Mouse (Mus musculus): ENCODE data around the gene Ccdc146.
"Not testable (repeated sequence)": the region's sequence is repeated elsewhere in the genome, so short reads cannot be mapped to it uniquely, and the experiment has no call there.

Ccdc146 gene

GRCm38 (mm10) chr5:21387340-21387739 is 37.1 kb downstream of the Ccdc146 start:
- no peak for DNase-seq (ENCODE audit: low read depth, low spot score)

DNA sequence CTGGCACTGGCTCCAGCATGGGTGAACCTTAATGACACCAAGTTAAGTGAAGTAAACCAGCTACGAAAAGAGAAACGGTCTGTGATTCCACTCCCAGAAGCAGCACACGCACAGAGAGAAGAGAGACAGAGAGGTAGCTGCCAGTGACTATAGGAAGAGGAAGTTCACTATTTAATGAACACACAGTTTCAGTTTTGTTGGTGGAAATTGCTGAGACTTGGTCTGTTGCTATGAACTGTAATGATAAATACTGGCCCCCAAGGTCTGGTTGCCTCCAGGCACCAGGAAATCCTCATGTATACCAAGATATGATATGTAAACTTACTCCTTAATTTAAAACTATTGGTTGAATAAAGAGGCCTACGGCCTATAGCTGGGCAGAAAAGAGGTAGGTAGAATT is 38.0 kb downstream of the Ccdc146 start:
- DNase-seq (ENCODE audit: low read depth, low spot score), result no peak

GRCm38 (mm10) chr5:21384976-21385375 is 39.5 kb downstream of the Ccdc146 start:
- DNase-seq (ENCODE audit: low read depth, low spot score), result no peak

DNA sequence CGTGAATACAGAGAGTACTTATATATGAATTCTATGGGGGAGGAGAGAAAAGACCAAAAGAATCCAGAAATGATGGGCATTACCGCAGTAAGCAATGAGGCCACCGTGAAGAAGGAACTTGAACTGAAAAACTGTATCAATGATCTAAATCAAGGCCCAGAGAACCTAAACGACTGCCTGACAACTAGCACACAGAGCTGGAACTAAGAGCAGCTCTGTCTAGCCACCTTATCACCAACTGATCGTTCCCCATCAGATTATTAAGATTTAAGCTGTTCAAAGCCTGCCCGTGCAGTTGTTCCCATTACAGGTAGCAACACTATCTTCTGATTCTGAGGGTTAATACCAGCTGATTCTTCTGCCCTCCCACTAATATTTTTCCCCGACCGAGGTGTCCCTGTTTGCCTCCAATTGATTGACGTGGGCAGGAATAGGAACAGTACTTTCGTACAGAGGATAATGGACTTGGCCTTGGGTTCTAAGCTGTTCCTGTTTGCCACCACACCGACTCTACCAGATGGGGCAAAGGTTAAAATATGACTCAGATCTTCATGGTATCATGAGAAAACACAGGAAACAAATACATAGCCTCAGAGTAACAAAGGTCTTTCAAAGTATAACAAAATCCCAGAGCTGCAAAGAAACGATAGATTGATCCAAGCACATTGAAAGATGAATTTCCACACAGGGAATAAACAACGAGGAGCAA is 40.1 kb downstream of the Ccdc146 start:
- DNase-seq (ENCODE audit: low read depth, low spot score), result no peak

DNA sequence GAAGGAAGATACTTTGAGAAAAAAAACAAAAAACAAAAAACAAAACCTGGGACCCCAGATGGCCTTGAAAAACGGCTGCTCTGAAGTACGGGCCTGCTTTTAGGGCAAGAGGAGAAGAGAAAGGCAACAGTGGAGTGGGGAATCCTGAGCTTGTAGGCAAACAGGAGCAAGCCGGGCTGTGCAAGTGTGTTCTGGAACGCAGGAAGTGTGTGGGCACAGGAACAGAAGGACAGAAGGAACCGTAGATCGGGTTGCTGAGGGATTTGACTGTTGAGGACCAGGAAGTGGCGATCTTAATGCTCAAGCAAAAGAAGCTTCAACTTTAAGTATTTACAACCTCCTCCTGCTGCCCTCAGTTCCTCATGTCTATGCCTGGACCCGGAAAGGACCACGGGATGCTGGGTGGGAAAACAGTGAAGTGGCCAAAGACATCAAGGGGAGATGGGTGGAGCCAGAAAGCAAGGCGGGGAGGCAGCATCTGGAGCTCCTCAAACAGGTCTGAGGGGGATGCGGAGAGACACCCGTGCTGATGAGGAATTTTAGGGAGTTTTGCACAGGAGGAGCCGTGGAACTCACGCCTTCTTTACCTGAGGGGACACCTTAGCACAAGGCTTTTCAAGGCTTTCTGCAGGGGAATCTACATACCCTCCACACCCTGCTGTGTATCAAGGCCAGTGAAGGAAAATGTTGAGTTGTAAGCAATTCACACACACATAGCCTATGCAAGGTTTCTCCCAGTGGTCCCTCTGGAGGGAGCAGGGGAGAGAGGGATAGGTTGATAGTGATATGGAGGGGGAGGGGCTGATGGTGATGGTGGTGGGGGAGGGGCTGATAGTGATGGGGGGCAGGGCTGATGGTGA is 40.9 kb downstream of the Ccdc146 start:
- no peak for DNase-seq (ENCODE audit: low read depth, low spot score)

DNA sequence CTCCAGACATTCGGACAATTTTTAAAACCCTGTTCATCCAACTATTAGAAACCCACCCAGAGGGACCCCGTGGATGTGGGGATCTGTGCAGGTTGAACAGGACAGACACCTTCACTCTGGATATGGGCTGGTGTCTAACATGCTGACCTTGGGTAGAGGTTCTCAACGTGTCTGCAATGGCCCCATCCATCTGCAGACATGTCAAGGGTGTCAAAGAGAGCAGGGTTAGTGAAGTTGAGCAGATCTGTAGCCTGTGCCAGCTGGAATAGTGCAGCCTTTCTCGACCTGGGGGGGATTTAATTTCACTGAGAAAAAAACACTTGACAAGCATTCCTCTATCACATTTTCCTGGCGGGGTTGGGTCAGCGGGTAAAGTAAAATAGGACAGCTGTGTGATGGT is 41.8 kb downstream of the Ccdc146 start:
- DNase-seq (ENCODE audit: low read depth, low spot score), result no peak

- no peak for DNase-seq (ENCODE audit: low read depth, low spot score)
Observed at GRCm38 (mm10) chr5:21381986-21382385, 42.5 kb downstream of the Ccdc146 start.

GRCm38 (mm10) chr5:21378397-21378796 is 46.1 kb downstream of the Ccdc146 start:
- no peak for DNase-seq (ENCODE audit: low read depth, low spot score)

GRCm38 (mm10) chr5:21376935-21377334 is 47.5 kb downstream of the Ccdc146 start:
- DNase-seq (ENCODE audit: low read depth, low spot score), result no peak

DNA sequence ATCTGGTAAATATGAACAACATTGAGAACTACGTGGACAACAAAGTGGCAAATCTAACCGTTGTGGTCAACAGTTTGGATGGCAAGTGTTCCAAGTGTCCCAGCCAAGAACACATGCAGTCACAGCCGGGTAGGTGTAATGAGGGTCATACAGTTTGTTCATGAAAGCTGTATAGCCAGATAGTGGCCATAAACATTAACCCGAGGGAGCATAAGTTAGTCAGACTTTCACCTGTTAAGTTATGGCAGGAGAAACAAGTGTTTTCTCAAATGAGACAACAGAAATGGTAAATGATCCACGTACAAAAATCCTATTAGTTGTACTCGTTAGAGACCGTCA is 51.3 kb downstream of the Ccdc146 start:
- DNase-seq (ENCODE audit: low read depth, low spot score), result no peak

- no peak for DNase-seq (ENCODE audit: low read depth, low spot score)
Observed at GRCm38 (mm10) chr5:21372493-21373179, 51.8 kb downstream of the Ccdc146 start, which contains the start of gene Fgl2. Fgl2 (plus strand) TSS chr5:21372642.

- DNase-seq (ENCODE audit: low read depth, low spot score), result no peak
Observed at GRCm38 (mm10) chr5:21371920-21372319, 52.6 kb downstream of the Ccdc146 start.

DNA sequence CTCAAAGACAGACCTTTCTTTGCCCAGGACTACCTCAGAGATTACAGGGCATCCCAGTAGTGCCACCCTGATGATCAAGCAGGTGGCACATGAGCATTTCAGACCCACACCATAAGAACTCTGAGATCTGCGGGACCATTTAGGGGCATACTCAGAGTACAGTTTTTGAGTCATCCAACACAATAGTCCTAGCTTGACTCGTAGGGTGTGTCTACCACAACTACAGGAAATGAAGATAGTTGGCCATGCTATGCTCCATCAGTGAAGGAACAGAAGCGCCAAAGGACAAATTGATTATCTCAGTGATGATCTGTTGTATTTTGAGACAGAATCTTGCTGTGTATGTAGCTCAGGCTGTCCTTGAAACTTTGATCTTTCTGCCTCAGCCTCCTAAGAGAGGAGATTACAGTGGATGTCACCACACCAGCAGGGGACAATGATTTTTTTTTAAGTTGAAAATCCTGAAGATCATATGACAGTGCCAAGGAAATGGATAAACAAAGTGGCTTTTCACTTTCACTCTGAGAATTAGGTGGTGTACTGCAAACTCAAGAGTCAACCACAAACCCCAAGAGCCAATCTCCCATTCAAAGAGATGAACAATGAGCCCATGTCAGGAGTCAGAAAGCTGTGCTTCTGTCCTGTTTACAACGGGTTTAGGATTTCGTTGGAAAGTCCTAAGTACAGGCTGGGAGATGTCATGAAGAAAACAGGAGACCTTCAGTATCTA is 54.1 kb downstream of the Ccdc146 start:
- DNase-seq (ENCODE audit: low read depth, low spot score), result no peak

GRCm38 (mm10) chr5:21367514-21367913 is 57.0 kb downstream of the Ccdc146 start:
- no peak for DNase-seq (ENCODE audit: low read depth, low spot score)

- DNase-seq (ENCODE audit: low read depth, low spot score), result no peak
Observed at GRCm38 (mm10) chr5:21366338-21367053, 58.0 kb downstream of the Ccdc146 start.

DNA sequence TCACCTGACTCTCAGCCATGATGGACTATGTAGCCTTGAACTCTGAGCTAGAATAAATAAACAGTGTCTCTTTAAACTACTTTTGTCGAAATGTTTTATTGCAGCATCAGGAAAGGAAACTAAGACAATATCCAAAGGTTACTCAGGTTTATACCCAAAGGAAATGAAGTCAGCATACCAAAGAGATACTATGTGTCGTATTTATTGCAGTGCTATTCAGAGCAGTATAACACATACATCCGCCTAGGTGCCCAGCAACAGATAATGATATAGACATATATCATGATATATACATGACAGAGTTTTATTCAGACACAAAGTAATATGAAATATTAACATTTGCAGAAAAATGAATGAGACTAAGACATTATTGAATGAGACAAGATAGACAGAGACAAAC is 61.1 kb downstream of the Ccdc146 start:
- DNase-seq (ENCODE audit: low read depth, low spot score), result no peak

GRCm38 (mm10) chr5:21358648-21359047 is 65.8 kb downstream of the Ccdc146 start:
- DNase-seq (ENCODE audit: low read depth, low spot score), result no peak

GRCm38 (mm10) chr5:21351678-21352077 is 72.8 kb downstream of the Ccdc146 start:
- no peak for DNase-seq (ENCODE audit: low read depth, low spot score)

DNA sequence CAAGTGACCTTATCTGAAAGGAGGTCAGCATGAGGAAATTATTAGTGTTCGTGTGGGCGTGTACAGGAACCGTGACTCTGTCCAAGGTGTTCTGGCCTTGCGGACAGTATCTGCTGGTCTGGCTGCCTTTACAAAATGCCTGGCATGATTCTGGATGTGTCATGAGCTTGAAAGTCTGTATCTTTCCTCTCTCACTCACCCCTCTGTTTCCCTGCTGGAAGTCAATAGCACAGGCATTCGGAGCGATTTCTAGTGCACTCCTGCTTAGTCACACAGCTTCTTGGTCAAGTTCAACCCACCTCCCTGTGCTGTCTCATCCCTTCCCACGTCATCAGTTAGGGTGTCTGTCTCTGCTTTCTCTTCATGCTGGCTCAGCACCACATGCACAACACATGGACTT is 76.1 kb downstream of the Ccdc146 start:
- DNase-seq (ENCODE audit: low read depth, low spot score), result no peak

- DNase-seq (ENCODE audit: low read depth, low spot score), result not testable (repeated sequence)
Observed at GRCm38 (mm10) chr5:21342265-21342664, 82.2 kb downstream of the Ccdc146 start.

DNA sequence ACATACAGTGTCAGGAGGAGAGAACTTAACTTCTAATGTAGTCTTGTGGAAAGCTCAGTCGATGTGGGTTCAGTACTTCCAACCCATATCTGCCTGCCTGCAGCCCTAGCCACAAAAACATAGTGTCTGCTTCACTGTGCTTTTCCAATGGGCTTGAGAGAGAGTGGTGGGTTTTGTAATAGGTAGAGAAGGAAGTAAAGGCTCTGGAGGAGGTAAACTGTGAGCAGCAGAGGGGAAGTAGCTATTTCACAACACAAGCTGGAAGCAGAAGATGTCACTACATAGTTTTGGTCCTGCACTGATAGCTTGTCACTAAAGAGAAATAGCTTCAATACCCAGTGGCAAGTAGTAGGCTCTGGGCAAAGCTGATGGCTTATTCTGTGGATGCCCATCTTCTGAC is 92.4 kb downstream of the Ccdc146 start:
- no peak for DNase-seq (ENCODE audit: low read depth, low spot score)

Data from c-Kit-negative CD71-positive TER-119-positive erythroid progenitor cells, embryonic 14.5 days (primary cell).